Mouse (Mus musculus) embryonic fibroblast, embryonic 13.5 days (primary cell): ENCODE measurements around the gene Myo9b.
"Not testable (repeated sequence)": the region's sequence is repeated elsewhere in the genome, so short reads cannot be mapped to it uniquely, and the experiment has no call there.

Source experiments
- CTCF ChIP-seq: IDR thresholded peaks from 2 replicates; pipeline ENCODE4 v1.5.1; 2011; ENCODE audit warnings: mild to moderate bottlenecking, control low read depth, low read length, moderate library complexity, borderline replicate concordance; ENCODE audit not compliant: insufficient read depth
- POLR2A ChIP-seq: IDR thresholded peaks from 2 replicates; pipeline ENCODE4 v1.6.1; 2011; ENCODE audit warnings: low read depth, mild to moderate bottlenecking, control low read depth, low read length, moderate library complexity

DNA sequence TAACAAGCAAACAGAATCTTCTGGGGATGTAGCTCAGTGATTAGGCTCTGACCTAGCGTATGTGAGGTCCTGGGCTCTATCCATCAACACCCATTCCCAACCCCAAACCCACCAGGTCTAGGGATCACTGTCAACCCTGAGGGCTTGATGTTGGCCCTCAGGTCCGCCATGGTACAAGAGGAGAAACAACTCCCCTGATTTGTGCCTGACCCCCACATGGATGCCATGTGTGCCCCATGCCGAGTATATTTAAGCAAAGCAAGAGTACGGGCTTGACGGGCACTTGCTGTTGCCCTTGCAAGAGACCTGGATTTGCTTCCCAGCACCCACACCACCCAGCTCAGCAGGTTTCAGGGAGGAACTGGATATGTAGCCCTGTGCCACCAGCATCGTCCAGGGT is 4.2 kb upstream of the Myo9b start:
- TF ChIP-seq CTCF, POLR2A: not testable (repeated sequence)
